Mouse (Mus musculus) left cerebral cortex, adult 2 months (tissue): Measurements from ENCODE around the gene Ccl17. TPM values are rescaled to one million over a fixed set of nuclear protein-coding genes. Genes with fewer than 3 reads are reported as not detected.

Experiments
- DNase-seq, 2 experiments: peaks; one replicate each; pipeline ENCODE4 v3.0.0; 2021 to 2022; ENCODE audit warnings: low spot score in 2 of 2, mixed read lengths in 1 of 2; ENCODE audit errors: extremely low spot score in 1 of 2
- H3K27ac ChIP-seq: fragments of 200-600 bp; 2 replicates; pipeline ENCODE4 v1.8.1; 2022
- H3K4me3 ChIP-seq: fragments of 200-600 bp; 2 replicates; pipeline ENCODE4 v1.8.1; 2022
- CTCF ChIP-seq: fragments of 200-600 bp; IDR thresholded peaks from 2 replicates; pipeline ENCODE4 v1.8.1; 2022; ENCODE audit warnings: antibody characterized with exemption, mild to moderate bottlenecking, moderate library complexity
- intact Hi-C: fragments of 180-260 bp; cut with DNase I; formaldehyde crosslinking; loops from one replicate; pipeline ENCODE4 v1.15.1; 2025
- long read RNA-seq, 2 experiments: library from polyadenylated mRNA; stranded (forward); transcript quantifications; one replicate each; pipeline ENCODE4 v2.0.0; 2021; ENCODE audit warnings: borderline mapping rate in 2 of 2
- total RNA-seq, 2 experiments: library from RNA; stranded (reverse); gene quantifications; 2 replicates each; pipeline ENCODE4 v1.2.3; 2021

The Ccl17 gene
- 1 to 10 TPM; 4.6 to 7.9 TPM for total RNA-seq
- long read RNA-seq, experiment 1, partial matches to known transcripts: 1 of 7 reads
- long read RNA-seq, experiment 1, other reads (novel, unspliced or antisense): 6 of 7 reads
- long read RNA-seq, experiment 2, partial matches to known transcripts: 0 of 2 reads
- long read RNA-seq, experiment 2, other reads (novel, unspliced or antisense): 2 of 2 reads

DNA sequence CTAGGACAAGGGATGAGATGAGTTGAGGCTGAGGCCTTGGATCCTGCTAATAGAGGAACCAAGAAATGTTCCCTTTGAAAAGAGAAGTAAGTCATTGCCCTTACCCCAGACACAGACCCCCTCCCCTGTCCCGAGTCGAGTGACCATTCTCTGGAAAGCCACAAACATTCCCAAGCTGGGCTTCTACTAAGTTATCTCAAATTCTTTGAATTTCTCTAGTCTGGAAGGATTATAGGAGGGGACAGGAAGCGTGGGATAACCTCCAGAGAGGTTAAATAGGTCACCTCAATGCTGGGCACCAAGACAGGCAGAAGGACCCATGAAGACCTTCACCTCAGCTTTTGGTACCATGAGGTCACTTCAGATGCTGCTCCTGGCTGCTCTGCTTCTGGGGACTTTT lies at the start of gene Ccl17:
Ccl17 (plus strand) TSS at position 301 of the 400 bp plus-strand sequence.
- TF ChIP-seq CTCF: no peak
- DNase-seq: no peak
- Histone ChIP-seq H3K27ac (peak within 1 kb of the TSS; percentile 58), H3K4me3 (no peak within 1 kb of the TSS)
- intact Hi-C loops: loop anchor here (5.0 to 10.0 kb wide), 2 partner anchors 208 to 285 kb away; partner anchors contain the start of genes Fam192a and Rspry1

DNA sequence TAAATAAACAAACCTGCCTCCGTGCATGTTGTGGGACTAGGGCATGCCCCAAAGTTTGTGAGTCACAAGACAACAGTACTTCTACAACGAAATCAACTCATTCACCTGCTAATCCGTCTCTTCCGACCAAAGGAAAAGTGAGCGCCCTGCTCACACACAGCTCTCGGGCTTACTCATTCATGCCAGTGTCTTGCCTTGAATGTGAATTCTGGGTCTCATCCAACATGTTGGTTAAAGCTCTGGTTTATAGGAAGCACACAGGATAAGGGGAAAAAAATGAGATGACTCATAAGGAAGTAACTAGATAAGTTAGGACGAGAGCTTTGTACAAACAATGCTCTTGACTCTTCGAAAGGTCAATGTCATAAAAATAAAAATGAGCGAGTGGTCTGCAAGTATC lies 43.2 kb upstream of the Ccl17 start:
- no peak overlapping the region for H3K4me3 ChIP-seq
- no peak overlapping the region for H3K27ac ChIP-seq
- intact Hi-C loops: no loop called here
- TF ChIP-seq CTCF: no peak
- no peak for DNase-seq

DNA sequence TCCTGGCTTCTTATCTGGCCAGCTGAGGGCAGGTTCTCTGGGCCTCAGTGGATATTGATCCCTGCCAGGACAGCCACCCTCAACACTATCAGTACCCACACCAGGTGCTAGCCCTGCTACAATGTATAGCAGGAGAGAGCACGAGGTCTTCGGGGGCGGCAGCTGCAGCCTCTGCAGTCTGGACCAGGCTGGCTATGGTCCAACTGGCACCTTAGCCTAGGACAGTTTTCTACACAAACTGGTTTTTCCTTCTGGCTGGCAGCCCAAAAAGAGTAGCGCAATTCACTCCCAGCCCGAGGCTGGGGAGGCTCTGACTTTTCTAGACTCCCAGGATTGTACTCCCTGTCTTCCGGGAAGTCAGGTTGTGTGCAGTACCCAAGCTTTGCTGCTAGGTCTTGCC lies 39.3 kb upstream of the Ccl17 start:
- intact Hi-C loops: no loop called here
- DNase-seq: peak in 1 of 2 experiments; percentile 17
- Histone ChIP-seq H3K4me3 (no peak overlapping the region), H3K27ac (peak overlapping the region; percentile 99; the same call in 1 of the 2 replicates)
- TF ChIP-seq CTCF: no peak

DNA sequence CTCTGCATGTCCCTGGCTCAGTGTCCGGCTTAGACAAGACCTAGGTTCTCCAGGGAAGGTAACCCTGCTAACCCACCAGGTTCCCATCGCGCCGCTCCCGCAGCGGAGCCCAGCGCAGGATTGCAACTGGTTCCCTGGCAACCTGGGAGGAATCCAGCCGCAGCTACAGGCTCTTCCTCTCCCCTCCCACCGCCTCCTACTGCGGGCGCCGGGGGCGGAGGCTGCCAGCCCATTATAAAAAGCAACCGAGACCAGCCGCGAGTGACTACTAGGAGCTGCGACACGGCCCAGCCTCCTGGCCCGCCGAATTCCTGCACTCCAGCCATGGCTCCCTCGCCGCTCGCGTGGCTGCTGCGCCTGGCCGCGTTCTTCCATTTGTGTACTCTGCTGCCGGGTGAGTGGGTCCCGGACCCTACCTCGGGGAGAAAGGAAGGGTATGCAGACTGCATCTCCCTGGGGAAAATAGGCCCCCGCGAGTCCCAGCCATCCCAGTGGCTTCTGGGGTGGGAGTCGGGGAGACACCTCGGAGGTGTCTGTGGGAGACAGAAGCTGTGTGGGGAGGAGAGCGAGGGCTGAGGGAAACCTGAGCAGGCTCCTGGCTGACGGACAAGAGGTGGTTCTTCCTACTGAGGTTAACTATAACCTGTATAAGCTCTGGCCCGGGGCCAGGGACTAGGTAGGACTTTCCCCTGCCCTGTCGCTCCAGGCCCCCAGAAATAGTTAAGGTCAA lies 38.1 kb upstream of the Ccl17 start, which contains the start of gene Cx3cl1:
Cx3cl1 (plus strand) TSS at position 69 of the 730 bp plus-strand sequence.
- Histone ChIP-seq H3K4me3 (peak within 1 kb of the TSS; percentile 96), H3K27ac (peak within 1 kb of the TSS; percentile 99)
- TF ChIP-seq CTCF: no peak
- DNase-seq: peak; percentile 92
- intact Hi-C loops: loop anchor here (1.0 to 2.0 kb wide), 2 partner anchors 41 to 68 kb away; no protein-coding TSS in a partner anchor

DNA sequence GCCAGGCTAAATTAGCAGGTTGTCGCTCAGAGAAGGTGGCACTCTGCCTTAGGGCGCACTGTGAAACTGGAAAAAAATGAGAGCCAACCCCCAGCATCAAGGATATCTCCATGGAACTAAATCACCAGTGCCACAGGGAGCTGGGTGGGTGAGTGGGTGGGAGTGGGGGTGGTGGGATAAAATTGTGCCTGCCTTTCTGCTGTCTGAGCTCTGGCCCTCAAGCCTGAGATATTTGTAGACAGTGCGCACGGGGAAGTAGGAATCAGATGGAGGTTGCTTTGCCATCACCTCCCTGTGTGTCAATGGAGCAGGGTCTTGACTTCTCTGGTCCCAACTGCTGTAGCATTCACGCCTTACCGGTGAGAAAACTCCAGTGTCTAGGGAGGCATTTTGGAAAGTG lies 37.2 kb upstream of the Ccl17 start:
- Histone ChIP-seq H3K27ac (peak overlapping the region; percentile 99), H3K4me3 (peak overlapping the region; percentile 96)
- TF ChIP-seq CTCF: no peak
- intact Hi-C loops: loop anchor here (2.0 kb wide), 1 partner anchor 40 kb away; no protein-coding TSS in a partner anchor
- peak; percentile 41 to 47 for DNase-seq

DNA sequence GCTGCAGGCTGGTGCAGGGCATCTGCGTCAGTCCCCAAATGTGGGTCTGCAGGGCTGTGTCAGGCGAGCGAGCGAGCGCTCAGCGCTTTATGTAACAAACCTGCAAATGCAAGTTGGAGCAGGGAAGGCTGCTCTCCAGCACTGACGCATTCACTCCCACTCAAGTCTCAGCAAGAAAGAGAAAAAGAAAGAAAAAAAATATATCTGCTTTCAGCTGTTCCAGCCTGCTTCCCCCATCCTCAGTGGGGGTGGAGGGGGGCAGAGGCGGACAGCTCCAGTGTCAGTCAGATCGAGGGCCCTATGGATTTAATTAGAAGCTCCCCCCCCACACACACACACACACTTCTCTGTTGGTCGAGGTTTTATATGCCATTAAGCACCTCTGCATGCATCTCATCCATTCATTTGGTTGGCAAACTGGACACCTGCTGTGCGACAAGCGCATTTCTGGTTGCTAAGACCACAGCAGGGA lies 36.5 kb upstream of the Ccl17 start:
- TF ChIP-seq CTCF: no peak
- Histone ChIP-seq H3K4me3 (peak overlapping the region; percentile 96), H3K27ac (peak overlapping the region; percentile 99)
- intact Hi-C loops: loop anchor here (2.0 kb wide), 1 partner anchor 39 kb away; no protein-coding TSS in a partner anchor
- peak; percentile 72 to 77 for DNase-seq

DNA sequence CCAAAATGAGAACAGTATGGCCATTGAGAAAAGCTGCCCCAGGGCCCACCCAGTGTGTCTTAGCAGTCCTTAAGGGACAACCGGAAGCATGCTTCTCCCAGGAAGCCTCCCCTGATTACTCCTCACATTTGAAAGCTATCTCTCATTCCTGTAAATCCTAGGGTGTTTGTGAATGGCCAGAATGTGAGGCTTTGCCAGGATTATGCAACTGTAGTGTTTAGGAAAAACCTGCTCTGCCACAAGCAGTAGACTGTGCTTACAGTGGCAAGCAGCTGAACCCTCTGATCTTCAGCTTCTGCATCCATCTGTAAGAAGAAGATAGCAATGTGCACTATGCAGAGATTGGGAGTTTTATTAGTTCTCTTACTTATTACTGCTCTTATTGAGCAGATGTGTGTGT lies 35.7 kb upstream of the Ccl17 start:
- no peak for DNase-seq
- no peak for TF ChIP-seq CTCF
- H3K4me3 ChIP-seq: peak overlapping the region; percentile 96
- peak overlapping the region; percentile 99 for H3K27ac ChIP-seq
- intact Hi-C loops: no loop called here

DNA sequence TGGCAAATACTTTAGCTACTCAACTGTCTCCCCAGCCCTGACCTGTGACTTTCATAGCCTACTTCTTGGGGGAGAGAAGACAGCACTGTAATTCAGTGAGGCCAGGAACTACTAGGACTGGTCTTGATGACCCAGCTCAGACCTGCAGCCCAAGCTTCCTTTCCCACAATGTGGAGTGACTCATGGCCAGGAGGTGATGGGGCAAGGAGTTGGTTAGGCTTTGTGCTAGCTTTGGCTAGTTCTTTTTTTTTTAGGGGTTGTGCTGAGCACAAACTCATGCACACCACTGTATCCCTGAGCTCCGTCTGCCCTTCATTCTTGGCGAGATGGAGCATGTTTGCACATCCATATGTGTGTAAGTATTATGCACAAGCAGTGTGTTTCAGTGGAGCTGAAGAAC lies 33.9 kb upstream of the Ccl17 start:
- DNase-seq: no peak
- TF ChIP-seq CTCF: no peak
- Histone ChIP-seq H3K27ac (no peak overlapping the region), H3K4me3 (peak overlapping the region; percentile 96)
- intact Hi-C loops: no loop called here

DNA sequence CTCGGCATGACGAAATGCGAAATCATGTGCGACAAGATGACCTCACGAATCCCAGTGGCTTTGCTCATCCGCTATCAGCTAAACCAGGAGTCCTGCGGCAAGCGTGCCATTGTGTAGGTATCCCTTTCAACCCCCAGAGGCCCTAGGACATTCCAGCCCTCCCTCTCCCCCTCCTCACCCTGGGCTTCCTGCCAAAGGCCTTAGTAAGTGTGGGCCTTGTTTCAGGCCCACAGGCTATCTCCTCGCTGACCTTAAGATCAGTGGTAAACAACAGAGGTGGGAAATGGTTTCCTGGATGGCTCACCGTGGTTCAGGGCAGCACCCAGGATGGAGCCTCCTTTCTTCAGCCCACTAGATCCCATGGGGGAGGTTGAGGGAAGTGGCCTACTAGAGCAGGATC lies 32.2 kb upstream of the Ccl17 start:
- peak overlapping the region; percentile 13; the same call in 1 of the 2 replicates for H3K4me3 ChIP-seq
- intact Hi-C loops: no loop called here
- TF ChIP-seq CTCF: no peak
- DNase-seq: no peak
- H3K27ac ChIP-seq: peak overlapping the region; percentile 51; the same call in 1 of the 2 replicates

DNA sequence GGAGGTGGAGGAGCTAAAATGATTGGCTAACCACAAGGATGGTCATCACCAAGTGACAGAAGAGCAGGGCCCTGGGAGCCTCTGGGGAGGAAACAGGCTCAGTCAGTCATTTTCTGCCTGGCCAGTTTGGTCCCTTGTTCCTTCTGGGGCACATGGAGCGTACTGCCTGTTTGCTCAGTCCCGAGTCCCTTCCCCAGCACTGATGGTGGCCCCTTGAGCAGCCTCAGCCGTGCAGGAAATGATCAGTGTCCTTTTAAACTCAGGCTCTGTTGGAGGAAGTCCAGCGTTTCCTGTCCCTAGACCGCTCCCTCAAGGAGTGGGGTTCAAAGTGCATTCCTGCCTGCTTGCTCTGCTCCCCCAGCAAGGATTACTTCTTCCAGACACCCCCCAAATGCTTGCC lies 31.8 kb upstream of the Ccl17 start:
- Histone ChIP-seq H3K4me3 (peak overlapping the region; percentile 9; the same call in 1 of the 2 replicates), H3K27ac (peak overlapping the region; percentile 51; the same call in 1 of the 2 replicates)
- no peak for DNase-seq
- no peak for TF ChIP-seq CTCF
- intact Hi-C loops: no loop called here

DNA sequence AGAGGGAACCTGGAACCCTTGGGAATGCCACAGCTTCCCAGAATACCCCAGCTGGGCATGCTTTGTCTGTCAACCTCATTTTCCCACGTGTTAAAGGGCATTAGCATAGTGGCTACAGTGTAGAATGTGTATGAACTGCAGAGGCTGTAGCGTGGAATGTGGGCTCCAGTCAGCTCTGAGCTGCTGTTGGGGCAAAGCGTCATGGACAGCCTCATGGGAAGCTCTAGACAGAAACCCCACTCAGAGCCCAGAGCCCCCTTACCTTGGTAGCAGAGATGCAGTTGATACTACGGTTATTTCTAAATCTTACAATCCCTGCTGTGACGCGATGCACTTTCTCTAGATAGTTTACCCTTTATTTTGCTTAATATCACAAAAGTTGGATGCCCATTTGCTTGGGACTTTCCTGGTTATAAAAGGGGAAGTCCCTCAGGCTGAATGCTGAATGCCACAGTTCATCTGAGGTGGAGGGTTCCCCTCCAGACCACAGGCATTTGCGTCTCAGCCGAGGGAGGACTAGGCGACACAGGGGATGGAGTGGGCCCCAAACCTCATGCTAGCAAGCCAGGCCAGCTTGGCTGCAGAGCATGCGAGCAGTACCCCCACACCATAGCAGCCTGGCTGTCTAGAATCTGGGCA lies 31.2 kb upstream of the Ccl17 start:
- Histone ChIP-seq H3K4me3 (peak overlapping the region; percentile 9; the same call in 1 of the 2 replicates), H3K27ac (0 out of 2 replicates have a peak overlapping the region, but pooled peaks have one; percentile 51)
- intact Hi-C loops: no loop called here
- no peak for DNase-seq
- TF ChIP-seq CTCF: no peak
